Mouse (Mus musculus) testis, adult 2 months (tissue): ENCODE results near the gene Mylk3. TPM values are rescaled to one million over a fixed set of nuclear protein-coding genes. Genes with fewer than 3 reads are reported as not detected.

Experiments
- H3K27ac ChIP-seq: fragments of 200-500 bp; 2 replicates; pipeline ENCODE4 v1.5.1; 2012; ENCODE audit warnings: low read depth, low read length; ENCODE audit not compliant: control insufficient read depth, insufficient read depth
- H3K27me3 ChIP-seq: fragments of 200-500 bp; 2 replicates; pipeline ENCODE4 v1.6.1; 2012; ENCODE audit warnings: mild to moderate bottlenecking, low read length, moderate library complexity; ENCODE audit not compliant: control insufficient read depth, insufficient read depth
- H3K36me3 ChIP-seq: fragments of 200-500 bp; 2 replicates; pipeline ENCODE4 v1.6.1; 2012; ENCODE audit warnings: mild to moderate bottlenecking, low read length; ENCODE audit not compliant: control insufficient read depth, insufficient read depth
- H3K4me1 ChIP-seq: fragments of 200-500 bp; 2 replicates; pipeline ENCODE4 v1.6.1; 2012; ENCODE audit warnings: low read length; ENCODE audit not compliant: control insufficient read depth, insufficient read depth
- H3K4me3 ChIP-seq: fragments of 200-500 bp; 2 replicates; pipeline ENCODE4 v1.5.1; 2012; ENCODE audit warnings: low read depth, mild to moderate bottlenecking, low read length, moderate library complexity, mixed read lengths; ENCODE audit not compliant: control insufficient read depth
- CTCF ChIP-seq: fragments of 200-500 bp; IDR thresholded peaks from 2 replicates; pipeline ENCODE4 v1.5.1; 2012; ENCODE audit warnings: low read depth, mild to moderate bottlenecking, inconsistent platforms, low read length, moderate library complexity; ENCODE audit not compliant: control insufficient read depth, insufficient read depth, insufficient replicate concordance
- POLR2A ChIP-seq: fragments of 200-500 bp; IDR thresholded peaks from 2 replicates; pipeline ENCODE4 v1.6.1; 2012; ENCODE audit warnings: low read depth, mild to moderate bottlenecking, inconsistent platforms, low read length, moderate library complexity; ENCODE audit not compliant: control insufficient read depth
- polyA plus RNA-seq: library from polyadenylated mRNA; depleted of rRNA; stranded (reverse); fragments of >200 nt; gene quantifications from 2 replicates; pipeline ENCODE4 v1.2.3, GENCODE M21; 2012

Gene Mylk3
- polyA plus RNA-seq, 1 experiment: 1.5 TPM

- Histone ChIP-seq H3K4me1 (no peaks in the 10 kb centered on the region), H3K36me3 (no peaks in the 10 kb centered on the region), H3K27me3 (no peaks in the 10 kb centered on the region), H3K27ac (no peak overlapping the region), H3K4me3 (no peak overlapping the region)
- no peak for TF ChIP-seq CTCF
- TF ChIP-seq POLR2A: no peak
Measured at GRCm38 (mm10) chr8:85371736-85372464, 14.2 kb downstream of the Mylk3 start.

GRCm38 (mm10) chr8:85365176-85365575 is 21.0 kb downstream of the Mylk3 start:
- Histone ChIP-seq H3K4me3 (no peak overlapping the region), H3K4me1 (peaks cover 4% of the 10 kb centered on the region), H3K27me3 (no peaks in the 10 kb centered on the region), H3K27ac (no peak overlapping the region), H3K36me3 (no peaks in the 10 kb centered on the region)
- TF ChIP-seq POLR2A (no peak), CTCF (no peak)

GRCm38 (mm10) chr8:85364628-85365027 is 21.5 kb downstream of the Mylk3 start:
- H3K4me3 ChIP-seq: no peak overlapping the region
- no peaks in the 10 kb centered on the region for H3K27me3 ChIP-seq
- peaks cover 4% of the 10 kb centered on the region for H3K4me1 ChIP-seq
- no peaks in the 10 kb centered on the region for H3K36me3 ChIP-seq
- TF ChIP-seq CTCF: no peak
- TF ChIP-seq POLR2A: no peak
- H3K27ac ChIP-seq: no peak overlapping the region

- no peak for TF ChIP-seq CTCF
- no peak for TF ChIP-seq POLR2A
- no peaks in the 10 kb centered on the region for H3K27me3 ChIP-seq
- H3K27ac ChIP-seq: no peak overlapping the region
- H3K4me1 ChIP-seq: peaks cover 4% of the 10 kb centered on the region
- H3K4me3 ChIP-seq: no peak overlapping the region
- no peaks in the 10 kb centered on the region for H3K36me3 ChIP-seq
Measured at GRCm38 (mm10) chr8:85363406-85363805, 22.7 kb downstream of the Mylk3 start.

- no peaks in the 10 kb centered on the region for H3K36me3 ChIP-seq
- H3K4me3 ChIP-seq: no peak overlapping the region
- H3K4me1 ChIP-seq: peaks cover 4% of the 10 kb centered on the region
- no peak overlapping the region for H3K27ac ChIP-seq
- TF ChIP-seq CTCF: no peak
- TF ChIP-seq POLR2A: no peak
- no peaks in the 10 kb centered on the region for H3K27me3 ChIP-seq
Measured at GRCm38 (mm10) chr8:85362211-85362610, 23.9 kb downstream of the Mylk3 start.

GRCm38 (mm10) chr8:85353287-85353686 is 32.9 kb downstream of the Mylk3 start:
- Histone ChIP-seq H3K36me3 (no peaks in the 10 kb centered on the region), H3K27me3 (no peaks in the 10 kb centered on the region), H3K4me1 (no peaks in the 10 kb centered on the region), H3K4me3 (no peak overlapping the region), H3K27ac (no peak overlapping the region)
- TF ChIP-seq POLR2A: no peak

GRCm38 (mm10) chr8:85339871-85340573 is 46.1 kb downstream of the Mylk3 start:
- Histone ChIP-seq H3K27me3 (no peaks in the 10 kb centered on the region), H3K27ac (no peak overlapping the region), H3K4me1 (no peaks in the 10 kb centered on the region), H3K4me3 (no peak overlapping the region), H3K36me3 (no peaks in the 10 kb centered on the region)
- TF ChIP-seq POLR2A: no peak
